Mouse (Mus musculus): ENCODE data around the gene Tbcel. TPM values are rescaled to one million over a fixed set of nuclear protein-coding genes. Genes with fewer than 3 reads are reported as not detected.

Gene Tbcel
- 7.1 and 9.4 TPM in 2 replicates for polyA plus RNA-seq (2012; ENCODE audit: insufficient read depth, insufficient read length, missing spikeins)

DNA sequence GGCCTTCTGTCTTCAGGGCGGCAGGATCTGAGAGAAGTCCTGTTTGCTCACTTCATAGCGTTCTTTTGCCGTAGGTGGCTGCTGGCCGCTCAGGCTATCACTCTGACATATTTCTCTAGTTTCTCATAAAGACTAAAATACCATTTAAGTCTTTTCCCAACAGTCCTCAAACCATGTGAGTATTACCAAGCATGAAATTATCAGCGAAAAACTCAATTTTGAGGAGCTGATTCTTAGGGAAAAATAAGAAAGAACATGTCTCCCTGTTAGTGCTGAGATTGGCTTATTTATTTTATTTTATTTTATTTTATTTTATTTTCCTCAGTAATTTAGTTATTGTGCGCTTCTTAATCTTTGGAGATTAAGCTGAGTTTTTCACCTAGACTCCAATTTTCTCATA lies at the start of gene Tbcel:
TSS of gene Tbcel (minus strand) at position 101 of the 400 bp plus-strand sequence.
- H3K4me1 ChIP-seq (ENCODE audit: control insufficient read depth, insufficient read depth, insufficient read length, low read length): no peaks in the 10 kb centered on the region
- H3K27ac ChIP-seq (replicated peaks; ENCODE audit: low read depth, low read length): no peak within 1 kb of the TSS
- H3K4me3 ChIP-seq (ENCODE audit: insufficient read depth, low read depth, low read length): no peak within 1 kb of the TSS

DNA sequence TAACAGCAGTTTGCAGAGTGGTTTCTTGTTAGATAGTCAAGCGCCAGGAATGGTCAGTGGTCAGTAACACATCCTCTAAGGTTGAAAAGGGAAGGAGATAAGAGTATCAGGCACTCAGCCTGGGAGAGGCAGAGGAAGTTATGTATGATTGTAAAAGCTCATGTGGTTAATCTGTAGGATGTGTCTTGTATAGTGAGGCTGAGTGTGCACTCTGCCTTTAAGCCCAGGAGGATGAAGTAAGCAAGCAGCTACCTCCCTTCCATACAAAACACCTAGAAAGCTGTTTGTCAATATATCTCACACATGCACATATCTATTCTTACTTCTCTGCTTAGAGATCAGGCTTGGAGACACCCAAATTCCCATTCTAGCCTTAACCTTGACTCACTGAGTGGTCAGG lies 47.6 kb upstream of the Tbcel start:
- Histone ChIP-seq H3K4me3 (ENCODE audit: insufficient read depth, low read depth, low read length) (no peak overlapping the region), H3K27ac (replicated peaks; ENCODE audit: low read depth, low read length) (no peak overlapping the region), H3K4me1 (ENCODE audit: control insufficient read depth, insufficient read depth, insufficient read length, low read length) (no peaks in the 10 kb centered on the region)

DNA sequence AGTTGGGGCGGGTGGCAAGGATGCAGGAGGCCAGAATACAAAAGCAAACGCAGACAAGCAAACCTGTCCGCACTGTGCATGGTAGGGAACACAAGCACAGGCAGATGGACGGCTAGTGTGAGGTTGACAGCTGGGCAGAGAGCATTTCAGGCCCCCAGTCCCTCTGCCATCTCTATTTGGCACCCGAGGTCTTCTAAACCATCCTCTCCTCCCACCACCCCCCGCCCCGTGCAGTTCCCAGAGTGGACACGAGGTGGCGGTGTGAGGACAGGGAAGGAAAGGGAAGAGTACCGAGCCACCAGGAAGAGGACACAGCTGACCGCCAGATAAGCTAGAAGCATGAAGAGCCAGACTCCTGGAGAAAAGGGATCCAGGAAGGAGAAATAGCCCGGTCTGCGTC lies 42.5 kb upstream of the Tbcel start:
- Histone ChIP-seq H3K4me3 (ENCODE audit: insufficient read depth, low read depth, low read length) (no peak overlapping the region), H3K4me1 (ENCODE audit: control insufficient read depth, insufficient read depth, insufficient read length, low read length) (no peaks in the 10 kb centered on the region)

DNA sequence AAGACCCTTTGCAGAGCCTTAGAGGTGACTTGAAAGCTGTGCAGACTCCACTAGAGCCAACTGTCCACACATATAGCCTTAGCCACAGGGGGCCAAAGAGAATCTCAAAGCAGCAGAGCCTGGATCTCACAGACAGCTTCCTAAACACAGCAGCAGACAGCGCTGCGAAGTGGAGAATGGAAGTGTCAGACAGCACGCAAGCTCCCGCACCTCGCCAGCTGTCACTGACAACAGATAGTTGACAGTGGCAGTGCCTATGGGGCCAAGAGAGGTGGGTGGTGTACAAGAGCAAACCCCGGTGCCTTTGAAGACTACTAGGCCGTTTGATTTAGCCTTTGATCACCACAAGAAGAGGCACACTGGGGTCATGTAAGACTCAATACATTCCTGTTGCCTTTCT lies 41.4 kb upstream of the Tbcel start:
- no peak overlapping the region for H3K4me3 ChIP-seq (ENCODE audit: insufficient read depth, low read depth, low read length)
- H3K4me1 ChIP-seq (ENCODE audit: control insufficient read depth, insufficient read depth, insufficient read length, low read length): no peaks in the 10 kb centered on the region
- no peak overlapping the region for H3K27ac ChIP-seq (replicated peaks; ENCODE audit: low read depth, low read length)

More for the DNA sequence above, 42.5 kb upstream of the Tbcel start:
- no peak overlapping the region for H3K27ac ChIP-seq (replicated peaks; ENCODE audit: low read depth, low read length)

DNA sequence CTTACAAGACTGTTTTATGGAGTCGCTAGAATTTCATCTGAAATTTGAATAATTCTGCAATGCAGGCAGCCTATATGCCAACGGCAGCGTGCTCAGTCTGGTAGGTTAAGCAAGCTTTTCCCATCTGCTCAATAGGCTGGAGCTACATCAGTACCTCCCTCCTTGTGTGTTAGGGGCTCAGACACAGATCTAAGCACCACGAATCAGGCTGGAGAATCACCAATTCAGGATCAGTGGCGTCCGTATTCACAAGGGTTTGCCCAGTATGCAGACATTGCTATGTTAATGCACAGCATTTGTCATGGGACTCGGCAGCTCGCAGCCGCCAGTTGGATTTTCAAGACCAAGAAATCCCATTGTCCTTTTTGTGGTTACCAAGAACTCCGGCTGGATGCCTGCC lies 36.9 kb upstream of the Tbcel start:
- Histone ChIP-seq H3K4me1 (ENCODE audit: control insufficient read depth, insufficient read depth, insufficient read length, low read length) (no peaks in the 10 kb centered on the region), H3K27ac (replicated peaks; ENCODE audit: low read depth, low read length) (no peak overlapping the region), H3K4me3 (ENCODE audit: insufficient read depth, low read depth, low read length) (no peak overlapping the region)

DNA sequence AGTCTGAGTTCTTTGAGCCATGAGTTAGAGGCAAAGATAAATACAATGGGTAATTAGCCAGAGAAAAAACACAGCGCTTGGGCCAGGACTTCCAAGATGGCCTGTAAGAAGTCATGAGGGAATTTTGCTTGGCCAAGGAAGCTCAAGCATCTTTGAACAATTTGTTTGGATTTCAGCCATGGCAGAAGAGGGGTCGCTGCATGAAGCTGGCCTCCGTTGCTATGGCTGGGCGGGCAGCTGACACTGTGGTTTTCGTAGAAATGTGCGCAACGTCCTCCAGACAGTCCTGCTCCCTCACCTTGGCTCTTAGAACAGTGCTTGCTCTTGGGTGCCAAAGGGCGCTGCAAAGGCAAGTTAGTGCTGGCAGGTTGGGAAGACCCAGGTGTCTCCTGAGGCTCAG lies 25.9 kb upstream of the Tbcel start:
- no peak overlapping the region for H3K4me3 ChIP-seq (ENCODE audit: insufficient read depth, low read depth, low read length)
- no peak overlapping the region for H3K27ac ChIP-seq (replicated peaks; ENCODE audit: low read depth, low read length)

DNA sequence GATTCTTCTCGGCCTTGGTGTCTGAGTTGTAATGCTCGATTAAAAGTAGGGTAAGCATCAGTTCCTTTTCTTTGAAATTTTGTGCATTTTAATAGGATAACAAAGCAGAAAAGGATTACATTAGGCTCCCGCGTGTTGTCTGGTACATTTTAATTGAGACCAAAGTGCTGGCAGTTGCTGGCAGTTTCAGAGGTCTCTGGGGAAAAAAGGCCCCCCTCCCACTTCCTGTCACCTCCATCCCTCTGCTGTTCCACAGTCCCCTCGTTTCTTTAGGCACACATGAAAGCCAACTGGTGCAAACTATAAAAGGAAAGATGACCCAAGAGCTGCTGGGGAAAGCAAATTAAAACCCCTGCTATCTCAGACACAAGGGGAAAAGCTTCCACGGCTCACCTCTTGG lies 25.4 kb upstream of the Tbcel start:
- Histone ChIP-seq H3K27ac (replicated peaks; ENCODE audit: low read depth, low read length) (no peak overlapping the region), H3K4me3 (ENCODE audit: insufficient read depth, low read depth, low read length) (no peak overlapping the region), H3K4me1 (ENCODE audit: control insufficient read depth, insufficient read depth, insufficient read length, low read length) (no peaks in the 10 kb centered on the region)

More for the DNA sequence above, 25.9 kb upstream of the Tbcel start:
- H3K4me1 ChIP-seq (ENCODE audit: control insufficient read depth, insufficient read depth, insufficient read length, low read length): no peaks in the 10 kb centered on the region

DNA sequence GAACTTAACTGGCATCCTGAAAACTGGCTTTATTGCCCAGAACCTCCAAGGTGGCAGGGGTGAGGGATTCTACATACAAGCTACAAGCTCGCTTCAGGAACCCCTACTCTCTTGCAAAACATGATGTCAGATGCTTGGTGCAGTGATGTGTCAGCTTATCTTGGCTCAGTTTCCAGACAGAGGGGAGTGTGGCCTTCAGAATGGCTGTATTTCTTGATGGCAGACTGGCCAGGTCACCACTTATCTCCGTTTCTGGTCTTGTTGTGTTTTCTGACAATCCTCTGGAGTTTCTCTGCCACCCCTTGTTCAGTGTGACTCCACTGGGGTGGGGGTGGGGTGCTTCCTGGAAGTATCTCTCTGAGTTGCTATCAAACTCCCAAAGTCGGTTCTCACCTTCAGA lies 24.3 kb upstream of the Tbcel start:
- Histone ChIP-seq H3K4me1 (ENCODE audit: control insufficient read depth, insufficient read depth, insufficient read length, low read length) (no peaks in the 10 kb centered on the region), H3K4me3 (ENCODE audit: insufficient read depth, low read depth, low read length) (no peak overlapping the region), H3K27ac (replicated peaks; ENCODE audit: low read depth, low read length) (no peak overlapping the region)

DNA sequence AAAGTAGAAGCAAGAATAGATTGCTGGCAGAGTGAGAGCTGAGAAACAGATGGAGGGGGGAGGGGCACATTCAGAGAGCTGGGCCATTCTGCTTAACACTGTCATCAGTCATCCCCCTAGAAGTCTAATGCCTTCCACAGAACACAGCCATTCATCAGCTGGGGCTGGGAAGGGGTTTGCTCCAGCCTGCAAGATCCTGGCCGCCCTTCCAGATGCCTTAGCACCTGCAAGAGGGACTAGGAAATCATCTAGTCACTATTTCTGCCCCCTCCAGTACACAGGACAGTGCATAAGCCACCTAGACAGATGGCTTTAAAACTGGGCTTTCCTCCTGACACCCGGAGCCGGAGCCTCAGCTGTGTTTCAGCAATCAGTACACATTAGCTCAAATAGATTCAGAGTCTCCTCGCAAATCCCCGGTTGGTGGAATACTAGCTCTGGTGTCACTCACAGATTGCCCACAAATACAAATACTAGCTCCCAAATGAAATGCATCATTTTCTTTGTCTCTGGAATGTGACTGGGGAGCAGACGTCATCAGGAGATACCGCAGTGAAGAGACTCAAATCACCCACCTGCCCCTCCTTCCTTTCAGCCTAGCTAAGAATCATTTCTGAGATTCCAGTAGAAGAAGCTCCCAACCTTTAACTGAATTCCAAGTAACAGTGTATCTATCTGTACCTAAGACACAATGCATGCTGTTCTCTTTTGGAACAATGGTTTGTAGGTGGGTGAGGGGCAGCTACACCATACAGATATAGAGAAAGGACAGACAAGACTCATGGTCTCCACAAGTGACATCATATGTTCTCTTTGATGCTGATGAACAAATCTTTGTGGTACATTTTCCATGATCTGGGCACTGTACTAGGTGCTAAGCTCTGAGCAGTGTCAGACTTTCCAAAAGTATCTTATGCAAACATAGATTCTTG lies 22.9 kb upstream of the Tbcel start:
- no peak overlapping the region for H3K27ac ChIP-seq (replicated peaks; ENCODE audit: low read depth, low read length)

DNA sequence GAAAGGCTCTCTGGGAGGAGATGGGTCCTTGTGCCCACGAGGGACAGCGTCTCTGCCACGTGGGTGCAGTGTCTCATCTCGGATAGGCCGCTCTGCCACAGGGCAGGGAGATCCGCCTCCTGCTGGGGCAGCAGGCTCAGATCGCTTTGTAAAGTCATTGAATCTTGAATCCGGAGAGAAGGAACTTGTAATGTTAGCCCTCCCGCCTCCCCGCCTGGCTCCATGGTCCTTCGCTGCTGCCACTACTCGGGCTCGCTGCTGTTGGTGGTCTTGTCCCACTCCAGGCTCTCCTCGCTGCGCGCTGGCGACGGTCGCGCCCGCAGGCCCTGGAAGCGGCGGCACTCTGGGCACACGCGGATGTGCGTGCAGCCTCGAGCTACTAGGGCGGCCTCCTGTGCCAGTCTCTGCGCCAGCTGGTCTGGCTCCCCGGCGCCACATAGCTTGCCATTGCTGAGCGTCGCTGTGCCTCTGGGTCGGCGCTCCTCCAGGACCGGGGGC lies 13.0 kb upstream of the Tbcel start:
- peak overlapping the region; percentile 44; the same call in 1 of the 2 replicates for H3K4me3 ChIP-seq (ENCODE audit: insufficient read depth, low read depth, low read length)
- H3K27ac ChIP-seq (replicated peaks; ENCODE audit: low read depth, low read length): no peak overlapping the region
- H3K4me1 ChIP-seq (ENCODE audit: control insufficient read depth, insufficient read depth, insufficient read length, low read length): no peaks in the 10 kb centered on the region; the same call in 1 of the 2 replicates

More for the DNA sequence above, 22.9 kb upstream of the Tbcel start:
- H3K4me1 ChIP-seq (ENCODE audit: control insufficient read depth, insufficient read depth, insufficient read length, low read length): no peaks in the 10 kb centered on the region
- H3K4me3 ChIP-seq (ENCODE audit: insufficient read depth, low read depth, low read length): no peak overlapping the region

DNA sequence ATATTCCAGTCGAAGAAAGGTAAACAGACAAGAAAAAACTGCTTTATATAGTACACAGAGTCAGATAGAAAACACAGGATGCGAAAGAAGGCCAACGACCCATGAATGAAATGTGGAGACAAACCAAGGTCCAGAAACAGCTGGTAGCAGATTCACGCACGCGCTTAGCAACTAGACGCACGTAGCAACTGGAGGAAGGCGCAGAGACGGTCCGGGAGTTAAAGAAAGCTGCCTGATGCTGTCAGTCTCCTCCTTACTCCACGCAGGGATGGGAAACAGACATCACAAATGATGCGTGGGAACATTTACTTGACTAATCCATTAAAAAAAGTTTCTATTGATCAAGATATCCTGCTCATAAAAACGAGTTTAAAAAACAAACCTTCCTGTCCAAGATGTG lies 10.6 kb upstream of the Tbcel start:
- no peak overlapping the region for H3K4me3 ChIP-seq (ENCODE audit: insufficient read depth, low read depth, low read length)
- H3K27ac ChIP-seq (replicated peaks; ENCODE audit: low read depth, low read length): no peak overlapping the region
- no peaks in the 10 kb centered on the region; the same call in 1 of the 2 replicates for H3K4me1 ChIP-seq (ENCODE audit: control insufficient read depth, insufficient read depth, insufficient read length, low read length)

DNA sequence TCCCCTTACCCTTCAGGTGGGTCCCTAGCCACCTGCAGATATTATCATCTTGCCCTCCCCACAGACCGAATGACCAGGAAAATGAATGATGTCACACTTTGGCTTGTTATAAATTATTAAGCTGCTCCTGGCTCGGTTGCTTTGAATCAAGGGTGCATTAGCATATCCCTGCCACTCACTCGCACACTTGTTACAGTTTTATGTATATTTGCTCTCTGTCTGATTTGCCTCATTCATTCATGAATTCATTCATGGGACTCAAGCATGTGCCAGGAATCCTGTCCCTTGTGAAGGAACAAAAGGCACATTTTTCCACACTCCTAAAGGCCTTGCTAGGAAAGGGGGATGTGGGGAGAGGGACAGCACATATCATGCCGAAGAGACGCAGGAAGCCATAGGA lies 5.5 kb upstream of the Tbcel start:
- Histone ChIP-seq H3K4me3 (ENCODE audit: insufficient read depth, low read depth, low read length) (no peak overlapping the region), H3K27ac (replicated peaks; ENCODE audit: low read depth, low read length) (no peak overlapping the region), H3K4me1 (ENCODE audit: control insufficient read depth, insufficient read depth, insufficient read length, low read length) (no peaks in the 10 kb centered on the region)

DNA sequence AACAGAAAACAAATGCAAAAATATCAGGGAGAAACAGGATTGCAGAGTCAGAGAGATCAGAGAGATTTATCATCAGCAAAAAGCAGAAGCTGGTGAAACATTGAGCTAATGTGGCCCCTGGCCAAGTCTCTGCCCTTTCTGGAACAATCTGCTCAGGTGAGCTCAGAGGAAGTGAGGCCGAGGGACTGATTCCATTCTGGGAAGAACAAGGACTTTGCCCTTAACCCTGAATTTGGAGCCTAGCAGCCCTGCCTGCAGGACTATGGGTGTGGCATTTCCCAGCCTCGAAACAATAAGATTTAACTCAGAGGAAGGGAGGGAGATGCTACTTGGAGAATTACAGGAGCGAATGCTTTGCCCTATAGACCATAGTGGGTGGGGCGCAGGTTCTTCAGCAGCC lies 4.7 kb upstream of the Tbcel start:
- Histone ChIP-seq H3K27ac (replicated peaks; ENCODE audit: low read depth, low read length) (no peak overlapping the region), H3K4me3 (ENCODE audit: insufficient read depth, low read depth, low read length) (no peak overlapping the region), H3K4me1 (ENCODE audit: control insufficient read depth, insufficient read depth, insufficient read length, low read length) (no peaks in the 10 kb centered on the region)

DNA sequence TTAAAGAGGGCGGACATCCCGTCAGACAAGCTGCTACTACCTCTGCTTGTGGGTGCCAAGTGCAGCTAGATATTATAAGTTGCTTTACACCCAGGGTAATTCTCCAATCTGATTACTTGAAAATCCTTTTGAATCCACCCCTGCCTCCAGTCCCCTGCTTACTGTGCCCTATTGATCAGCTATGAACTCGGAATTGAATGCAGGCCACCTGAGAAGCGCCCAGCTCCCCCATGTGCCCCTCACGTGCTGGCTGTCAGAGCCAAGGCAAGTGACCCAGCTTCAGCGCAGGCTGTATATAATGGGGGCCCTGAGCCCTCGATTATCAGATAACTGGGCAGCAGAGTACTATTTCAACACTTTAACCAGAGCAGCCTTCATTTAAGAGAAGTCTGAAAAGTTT lies 626 bp upstream of the Tbcel start:
- Histone ChIP-seq H3K4me1 (ENCODE audit: control insufficient read depth, insufficient read depth, insufficient read length, low read length) (no peaks in the 10 kb centered on the region), H3K4me3 (ENCODE audit: insufficient read depth, low read depth, low read length) (no peak overlapping the region), H3K27ac (replicated peaks; ENCODE audit: low read depth, low read length) (no peak overlapping the region)

DNA sequence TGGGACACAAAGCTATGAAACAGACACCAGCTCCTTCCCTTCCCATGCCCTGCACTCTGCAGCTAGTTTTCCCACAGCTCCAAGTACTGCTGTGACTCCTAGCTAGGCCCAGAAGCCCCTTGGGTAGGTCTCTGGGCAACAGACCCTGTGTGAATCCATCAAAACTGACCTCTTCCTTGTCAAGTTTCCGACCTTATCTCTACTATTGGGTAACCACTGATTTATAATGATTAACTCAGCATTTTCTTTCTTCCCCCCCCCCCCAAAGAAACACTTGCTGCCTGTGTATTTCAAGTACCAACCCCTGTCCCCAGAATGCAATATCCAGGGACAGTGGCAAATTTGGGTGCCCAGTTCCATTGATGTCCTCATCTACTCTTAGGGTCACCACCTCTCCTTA lies 587 bp downstream of the Tbcel start:
- no peak overlapping the region for H3K27ac ChIP-seq (replicated peaks; ENCODE audit: low read depth, low read length)
- H3K4me1 ChIP-seq (ENCODE audit: control insufficient read depth, insufficient read depth, insufficient read length, low read length): no peaks in the 10 kb centered on the region
- no peak overlapping the region for H3K4me3 ChIP-seq (ENCODE audit: insufficient read depth, low read depth, low read length)

DNA sequence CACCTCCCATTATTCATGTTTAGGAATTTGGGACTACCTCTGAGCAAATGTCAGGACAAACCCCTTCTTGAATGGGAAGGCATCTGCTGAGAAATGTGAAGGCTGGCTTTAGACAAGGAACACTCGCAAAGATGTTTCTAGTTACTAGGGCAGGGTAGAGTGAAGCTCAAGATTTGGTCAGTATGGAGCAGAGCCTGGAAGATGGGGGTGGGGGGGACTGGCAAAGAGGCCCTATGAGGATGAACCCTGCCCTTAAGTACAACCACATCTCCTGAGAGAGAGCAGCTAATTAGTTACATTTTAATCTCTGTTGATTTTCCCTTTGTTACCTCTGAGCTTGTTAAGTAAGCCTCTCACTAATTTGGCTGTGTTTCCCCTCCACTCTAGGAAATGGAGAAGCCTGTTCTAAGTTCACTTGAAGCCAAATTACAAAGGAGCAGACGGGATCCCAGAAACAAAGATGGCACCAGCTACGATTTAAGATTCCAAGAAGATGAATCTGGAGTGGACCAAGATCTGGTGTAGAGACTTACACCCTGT lies 2.6 kb downstream of the Tbcel start:
- no peak overlapping the region for H3K4me3 ChIP-seq (ENCODE audit: insufficient read depth, low read depth, low read length)

More for the DNA sequence above, 2.6 kb downstream of the Tbcel start:
- Histone ChIP-seq H3K27ac (replicated peaks; ENCODE audit: low read depth, low read length) (no peak overlapping the region), H3K4me1 (ENCODE audit: control insufficient read depth, insufficient read depth, insufficient read length, low read length) (no peaks in the 10 kb centered on the region)
